Mouse (Mus musculus): ENCODE data around the gene Oaz2.
A peak's percentile ranks its signal among the peaks of the same experiment; 100 is the strongest.

Oaz2 gene

DNA sequence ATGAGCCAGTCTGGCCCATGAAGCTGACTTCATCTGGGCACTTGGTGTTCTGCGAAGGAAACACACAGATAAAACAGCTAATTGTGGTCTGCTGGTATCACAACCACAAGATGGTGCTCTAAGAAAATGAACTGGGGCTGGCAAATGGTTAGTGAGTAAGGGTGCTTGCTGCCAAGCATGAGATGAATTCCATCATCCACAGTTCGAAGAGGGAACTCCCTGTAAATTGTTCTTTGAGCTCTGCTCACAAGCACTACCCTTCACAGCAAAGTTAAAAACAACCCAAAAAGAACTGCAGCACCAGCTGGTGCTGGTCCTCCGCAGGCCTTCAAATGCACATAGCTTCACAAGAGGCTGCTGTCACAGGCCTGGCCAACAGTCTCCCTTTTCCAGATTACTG, 27.8 kb downstream of the Oaz2 start:
- peak; percentile 29 for DNase-seq (ENCODE audit: low spot score)

- no peak for DNase-seq (ENCODE audit: low spot score)
These were observed 28.5 kb downstream of the Oaz2 start for GRCm38 (mm10) chr9:65696337-65696736.

DNA sequence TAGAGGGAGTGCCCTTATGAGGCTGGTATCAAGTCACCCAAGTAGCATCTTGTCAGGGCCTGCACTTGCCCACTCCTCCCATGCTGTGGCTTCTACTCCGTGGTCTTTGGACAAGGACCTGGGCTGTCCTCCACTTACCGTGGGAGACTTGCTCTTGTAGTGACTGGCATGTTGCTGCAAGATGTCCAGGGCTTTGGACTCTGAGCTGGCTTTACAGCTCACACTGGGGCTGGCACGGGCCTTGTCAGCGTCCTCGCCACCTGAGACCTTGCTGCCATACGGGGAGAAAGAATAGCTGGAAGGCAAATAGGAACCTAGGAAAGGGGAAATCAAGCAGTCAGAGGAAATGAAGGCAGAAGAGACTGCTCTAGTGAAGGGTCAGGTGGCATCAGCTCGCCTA, 29.6 kb downstream of the Oaz2 start:
- DNase-seq (ENCODE audit: low spot score), result no peak

- DNase-seq (ENCODE audit: low spot score), result no peak
These were observed 30.2 kb downstream of the Oaz2 start for GRCm38 (mm10) chr9:65697992-65698391.

GRCm38 (mm10) chr9:65700504-65700903, 32.7 kb downstream of the Oaz2 start:
- DNase-seq (ENCODE audit: low spot score), result no peak

DNA sequence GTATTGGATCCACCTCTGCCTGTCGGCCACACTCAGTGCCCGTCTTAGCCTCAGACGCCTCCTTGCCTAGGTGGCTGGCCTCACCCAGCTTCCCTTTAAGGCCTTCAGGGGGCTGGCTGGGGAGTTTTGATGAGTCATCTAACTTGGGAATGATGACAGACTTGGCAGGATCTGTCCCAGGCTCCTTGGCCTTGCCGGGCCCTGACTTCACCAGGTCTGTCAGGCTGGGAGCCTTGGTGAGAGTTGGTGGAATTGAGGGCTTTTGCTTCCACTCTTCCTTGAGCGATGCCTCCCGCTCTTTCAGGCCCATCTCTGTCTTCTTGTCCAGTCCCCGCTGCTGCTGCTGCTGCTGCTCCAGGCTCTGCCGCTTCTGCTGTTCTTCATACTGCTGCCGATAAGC, 34.5 kb downstream of the Oaz2 start:
- no peak for DNase-seq (ENCODE audit: low spot score)

GRCm38 (mm10) chr9:65703241-65703640, 35.4 kb downstream of the Oaz2 start:
- no peak for DNase-seq (ENCODE audit: low spot score)

DNA sequence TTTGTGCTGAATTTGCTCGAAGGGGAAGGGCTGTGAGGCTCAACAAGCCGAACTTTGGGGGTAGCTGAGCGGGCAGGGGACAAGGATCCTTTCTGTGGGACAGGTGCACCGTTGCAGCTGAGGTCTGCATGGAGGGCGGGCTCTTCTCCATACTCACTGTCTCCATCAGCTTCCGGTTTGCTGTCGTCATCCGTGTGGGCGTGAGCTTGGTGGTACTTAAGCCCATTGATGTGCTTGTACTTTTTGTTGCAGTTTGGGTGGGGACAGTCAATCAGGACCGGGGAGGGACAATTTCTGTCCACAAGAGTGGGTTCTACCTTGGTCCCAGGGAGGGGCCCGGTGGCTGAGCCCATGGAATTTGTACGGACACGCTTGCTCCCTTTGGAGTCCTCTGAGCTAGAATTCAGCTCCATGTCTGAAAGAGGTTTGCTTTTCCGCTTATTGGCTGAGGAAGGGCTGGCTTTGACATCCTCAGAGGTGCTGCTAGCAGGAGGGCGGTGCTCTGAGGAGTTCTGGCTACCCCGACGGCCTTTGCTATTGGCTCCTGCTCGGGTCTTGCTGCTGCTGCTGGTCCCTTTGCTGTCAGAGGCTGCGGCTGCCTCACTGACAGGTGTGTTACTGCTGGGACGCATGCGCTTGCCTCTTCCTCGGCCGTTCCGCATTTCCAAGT, 36.3 kb downstream of the Oaz2 start:
- DNase-seq (ENCODE audit: low spot score), result no peak

DNA sequence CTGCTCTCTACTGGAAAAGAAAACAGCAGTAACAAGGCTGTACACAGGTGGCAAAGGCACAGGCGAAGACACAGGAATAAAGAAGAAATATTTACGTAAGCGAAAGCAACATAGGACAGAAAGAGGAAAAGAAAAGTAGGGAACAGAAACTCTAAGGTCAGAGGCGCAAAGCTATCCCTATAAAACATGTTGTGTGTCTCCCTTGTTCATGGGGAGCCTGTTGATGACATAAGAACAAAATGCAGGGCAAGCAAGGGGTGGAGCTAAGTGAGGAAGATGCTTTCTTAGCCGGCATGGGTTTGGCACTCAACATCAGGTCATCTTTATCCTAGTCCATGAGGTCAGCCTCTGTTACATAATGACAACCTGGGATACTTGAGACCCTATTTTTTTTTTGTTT, 50.4 kb downstream of the Oaz2 start:
- DNase-seq (ENCODE audit: low spot score), result no peak

DNA sequence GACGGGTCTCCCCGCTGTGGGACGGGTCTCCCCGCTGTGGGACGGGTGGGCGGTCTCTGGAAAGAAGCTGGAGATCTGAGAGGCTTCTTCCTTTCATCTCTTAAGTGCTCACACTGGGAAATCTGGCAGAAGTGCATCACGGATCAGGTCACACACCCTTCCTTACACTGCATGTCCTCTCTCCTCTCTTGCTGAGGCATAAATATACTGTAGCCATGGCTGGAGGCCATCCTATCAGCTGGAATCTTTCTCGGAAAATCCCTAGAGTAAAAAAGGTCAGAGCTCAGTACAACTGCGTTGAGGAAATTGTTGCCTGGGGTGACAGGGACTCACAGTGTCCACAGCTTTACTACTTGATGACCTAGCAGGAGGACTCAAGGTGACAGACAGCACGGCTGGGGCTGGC, 53.4 kb downstream of the Oaz2 start:
- DNase-seq (ENCODE audit: low spot score), result no peak

GRCm38 (mm10) chr9:65724471-65725290, 56.9 kb downstream of the Oaz2 start:
- peak; percentile 48 for DNase-seq (ENCODE audit: low spot score)

- no peak for DNase-seq (ENCODE audit: low spot score)
These were observed 57.5 kb downstream of the Oaz2 start for GRCm38 (mm10) chr9:65725291-65725622.

DNA sequence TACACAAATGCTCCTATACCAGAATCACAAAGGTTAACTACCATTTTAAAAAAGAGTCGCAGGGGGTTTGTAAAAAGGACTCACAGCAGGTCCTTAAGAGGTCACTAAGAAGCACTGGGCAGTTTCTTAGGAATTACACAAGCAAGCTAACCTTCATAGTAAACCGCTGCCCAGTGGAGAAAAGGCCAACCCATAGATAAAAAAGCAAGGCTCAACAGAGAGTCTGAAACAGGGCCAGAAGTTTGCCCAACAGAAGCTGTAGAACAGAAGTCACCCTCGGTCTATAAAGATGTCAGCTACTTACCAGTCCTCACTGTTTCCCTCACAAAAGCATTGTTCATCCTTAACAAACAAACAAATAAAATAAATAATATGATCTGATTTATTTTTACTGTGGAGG, 58.6 kb downstream of the Oaz2 start:
- DNase-seq (ENCODE audit: low spot score), result no peak

GRCm38 (mm10) chr9:65727491-65727890, 59.7 kb downstream of the Oaz2 start:
- no peak for DNase-seq (ENCODE audit: low spot score)

DNA sequence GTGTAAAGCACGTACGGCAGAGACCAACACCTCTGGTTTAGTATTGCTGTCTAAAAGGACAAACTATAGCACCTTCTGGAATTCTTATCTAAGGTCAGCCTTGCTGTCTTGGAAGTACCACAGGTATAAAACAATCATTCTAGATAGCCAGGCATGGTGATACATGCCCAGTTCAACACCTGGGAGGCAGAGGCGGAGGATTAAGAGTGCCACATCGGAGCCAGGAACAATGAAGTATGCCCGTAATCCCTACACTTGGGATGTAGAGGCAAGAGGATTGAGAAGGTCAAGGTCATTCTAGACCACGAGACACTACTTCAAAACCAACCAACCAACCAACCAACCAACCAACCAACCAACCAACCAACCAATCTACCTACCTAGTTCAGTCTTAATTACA, 60.8 kb downstream of the Oaz2 start:
- no peak for DNase-seq (ENCODE audit: low spot score)

DNA sequence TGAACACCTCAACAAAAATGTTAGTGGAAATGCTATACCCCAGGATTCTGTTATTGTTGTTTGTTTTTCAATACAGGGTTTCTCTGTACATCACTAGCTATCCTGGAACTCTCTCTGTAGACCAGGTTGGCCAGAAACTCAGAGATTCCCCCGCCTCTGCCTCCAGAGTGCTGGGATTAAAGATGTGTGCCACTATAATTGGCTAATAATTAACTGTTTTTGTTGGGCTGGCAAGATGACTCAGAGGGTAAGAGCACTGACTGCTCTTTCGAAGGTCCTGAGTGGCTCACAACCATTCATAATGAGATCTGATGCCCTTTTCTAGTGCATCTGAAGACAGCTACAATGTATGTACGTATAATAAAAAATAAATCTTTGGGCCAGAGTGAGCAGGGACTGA, 67.1 kb downstream of the Oaz2 start:
- no peak for DNase-seq (ENCODE audit: low spot score)
